Mouse (Mus musculus): ENCODE results near the gene Kctd14.

GRCm38 (mm10) chr7:97491157-97491556 lies 40.0 kb downstream of the Kctd14 start:
- no peak for TF ChIP-seq CTCF (IDR thresholded peaks at IDR 0.05; ENCODE audit: low read depth)
- no peak for TF ChIP-seq EP300 (IDR thresholded peaks at IDR 0.05; ENCODE audit: low read depth)
